In genomic region chr1:189852051-189852450, GRCm38 (mm10) we compare ENCODE assay signal across 22 mouse cellular contexts.
DNase-seq lines count a peak whose midpoint lies in the region; ATAC-seq lines count a peak whose summit lies in the region.
"Had no signal": no experiment of that assay in that cellular context is flagged by ENCODE, and none has a peak within 500 bp of the region (broad histone marks: within the 10 kb centered on the region; RNA-seq: fewer than 3 reads in every experiment).

No protein-coding gene starts in this region.

- no peak overlapping the region for H3K9ac ChIP-seq in stomach, embryonic 16.5 days (ENCODE audit: low read length)
- H3K9ac ChIP-seq: embryonic facial prominence, embryonic 13.5 days; forebrain, embryonic 15.5 days; heart, embryonic 13.5 days; hindbrain, embryonic 12.5 days; hindbrain, embryonic 15.5 days had no signal

- ATAC-seq in stomach, embryonic 16.5 days (ENCODE audit: insufficient read depth, low FRiP score), result no peak
- ATAC-seq: forebrain, embryonic 15.5 days had no signal

- H3K4me2 ChIP-seq in stomach, embryonic 16.5 days (ENCODE audit: low read depth, low read length), result no peak overlapping the region
- H3K4me2 ChIP-seq: embryonic facial prominence, embryonic 13.5 days; forebrain, embryonic 15.5 days; heart, embryonic 13.5 days; hindbrain, embryonic 12.5 days; hindbrain, embryonic 15.5 days had no signal

- H3K4me3 ChIP-seq in stomach, embryonic 16.5 days (replicated peaks; ENCODE audit: low read length), result no peak overlapping the region
- H3K4me3 ChIP-seq: embryonic facial prominence, embryonic 10.5 days; embryonic facial prominence, embryonic 13.5 days; forebrain, embryonic 15.5 days; heart, adult 2 months; heart, embryonic 10.5 days; heart, embryonic 13.5 days; hindbrain, embryonic 12.5 days; hindbrain, embryonic 15.5 days had no signal

- WGBS in stomach, embryonic 16.5 days, result 64% methylated on average over 5 of the region's 5 CpGs

- no peaks in the 10 kb centered on the region for H3K9me3 ChIP-seq in stomach, embryonic 16.5 days (replicated peaks; ENCODE audit: control insufficient read depth, low read length)
- H3K9me3 ChIP-seq: embryonic facial prominence, embryonic 10.5 days; embryonic facial prominence, embryonic 13.5 days; forebrain, embryonic 15.5 days; heart, embryonic 10.5 days; heart, embryonic 13.5 days; hindbrain, embryonic 12.5 days; hindbrain, embryonic 15.5 days had no signal

- intact Hi-C loops in left cerebral cortex, postnatal 14 days (cut with DNase I), result no loop called here
- intact Hi-C loops in gastrocnemius, postnatal 14 days (cut with DNase I; ENCODE audit: low total_unique reads), result loop anchor here (10.0 kb wide), 1 partner anchor 127 kb away; the partner anchor contains the start of gene Ptpn14

- peak; percentile 68 for DNase-seq in NIH3T3 (ENCODE audit: low read depth)
- peak; percentile 69 for DNase-seq in fibroblast of lung, adult 2 months (ENCODE audit: low read depth)
- no peak for DNase-seq in adrenal gland, adult 2 months
- DNase-seq in left cerebral cortex, postnatal 14 days (ENCODE audit: low spot score in 2 of 2), result no peak
- no peak for DNase-seq in gastrocnemius, postnatal 14 days
- DNase-seq: adrenal gland, postnatal 14 days; cerebellum, adult 11 months; cerebellum, adult 2 months; cerebellum, postnatal 10 days; cerebellum, postnatal 36 days; heart, postnatal 14 days; heart, postnatal 4 days had no signal

- H3K4me1 ChIP-seq in stomach, embryonic 16.5 days (ENCODE audit: control insufficient read depth, insufficient read depth, low read length), result no peaks in the 10 kb centered on the region
- H3K4me1 ChIP-seq: forebrain, embryonic 15.5 days; hindbrain, embryonic 12.5 days; hindbrain, embryonic 15.5 days had no signal

- H3K36me3 ChIP-seq in stomach, embryonic 16.5 days (ENCODE audit: control insufficient read depth, insufficient read depth, low read length), result peaks cover 22% of the 10 kb centered on the region
- H3K36me3 ChIP-seq: forebrain, embryonic 15.5 days; hindbrain, embryonic 15.5 days had no signal

- 0 out of 2 replicates have a peak overlapping the region, but pooled peaks have one; percentile 30 for H3K27ac ChIP-seq in stomach, embryonic 16.5 days (ENCODE audit: low read length)
- H3K27ac ChIP-seq: embryonic facial prominence, embryonic 13.5 days; forebrain, embryonic 15.5 days; heart, adult 2 months; heart, embryonic 10.5 days; hindbrain, embryonic 12.5 days; hindbrain, embryonic 15.5 days had no signal

- H3K27me3 ChIP-seq in stomach, embryonic 16.5 days (ENCODE audit: control insufficient read depth, insufficient read depth, low read length), result no peaks in the 10 kb centered on the region
- H3K27me3 ChIP-seq: embryonic facial prominence, embryonic 13.5 days; forebrain, embryonic 15.5 days; heart, embryonic 13.5 days; hindbrain, embryonic 12.5 days; hindbrain, embryonic 15.5 days; Patski had no signal

Comparison
In these comparisons a context has a peak if more than half of its experiments do, and no peak if none do; other contexts are left out.
1. DNase-seq: peak in NIH3T3 (single experiment) and fibroblast of lung, adult 2 months (single experiment); none in adrenal gland, adult 2 months (single experiment), left cerebral cortex, postnatal 14 days (0 of 2) and gastrocnemius, postnatal 14 days (single experiment).